Mouse (Mus musculus): Measurements from ENCODE around the gene Nfe2l2.
A peak's percentile ranks its signal among the peaks of the same experiment; 100 is the strongest.
"Not testable (repeated sequence)": the region's sequence is repeated elsewhere in the genome, so short reads cannot be mapped to it uniquely, and the experiment has no call there.

Nfe2l2 gene

DNA sequence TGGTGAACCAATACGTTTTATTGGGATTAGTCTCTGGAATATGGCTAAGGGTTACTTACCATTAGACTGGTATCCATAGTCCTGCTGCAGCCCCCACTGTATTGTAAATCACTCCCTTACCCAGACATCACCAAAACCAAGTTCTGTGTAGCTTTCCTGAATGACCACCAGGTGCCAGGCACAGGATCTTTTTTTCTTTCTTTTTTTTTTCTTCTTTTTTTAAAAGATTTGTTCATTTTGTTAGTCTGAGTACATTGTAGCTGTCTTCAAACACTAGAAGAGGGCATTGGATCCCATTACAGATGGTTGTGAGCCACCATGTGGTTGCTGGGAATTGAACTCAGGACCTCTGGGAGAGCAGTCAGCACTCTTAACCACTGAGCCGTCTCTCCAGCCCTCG lies 8.6 kb upstream of the Nfe2l2 start:
- no peak for DNase-seq (ENCODE audit: low spot score in 2 of 2)

DNA sequence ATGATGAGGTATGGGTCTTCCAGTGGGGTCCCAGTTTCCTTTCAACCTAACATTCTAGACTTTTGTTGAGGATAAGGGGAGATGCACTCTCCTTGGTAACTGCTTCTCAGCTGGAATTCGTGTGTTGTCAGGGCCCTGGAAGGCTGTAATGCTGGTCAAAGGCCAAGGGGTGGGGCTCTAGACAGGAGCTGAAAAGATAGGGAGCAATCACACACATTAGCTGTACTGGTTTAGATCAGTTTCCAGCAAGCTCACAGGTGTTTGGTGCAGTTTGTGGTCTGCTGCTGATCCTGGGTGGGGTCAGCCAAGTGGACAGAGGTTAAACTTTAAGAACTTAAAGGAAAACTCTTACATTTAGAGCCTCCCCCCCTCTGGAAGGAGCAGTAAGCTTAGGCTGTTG lies 3.0 kb upstream of the Nfe2l2 start:
- no peak for DNase-seq (ENCODE audit: low spot score in 2 of 2)

DNA sequence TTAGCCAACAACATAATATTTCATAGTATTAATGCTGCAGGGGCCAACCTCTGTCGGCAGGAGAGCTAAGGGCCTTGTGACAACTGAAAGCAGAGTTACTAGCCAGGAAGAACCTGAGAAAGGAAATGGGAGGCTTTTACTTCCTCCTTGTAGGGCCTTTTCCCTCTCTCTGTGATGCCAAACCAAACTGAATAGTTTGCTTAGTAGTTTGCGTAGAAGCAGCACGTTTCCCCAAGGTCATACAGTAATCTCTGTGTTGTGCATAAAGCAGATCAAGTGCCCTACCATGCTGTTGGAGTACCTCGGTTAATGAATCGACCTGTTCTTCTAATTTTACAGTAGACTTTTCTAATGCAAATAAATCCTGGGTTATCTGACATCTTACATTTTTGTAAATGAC lies 2.0 kb upstream of the Nfe2l2 start:
- DNase-seq (ENCODE audit: low spot score in 2 of 2) = no peak

DNA sequence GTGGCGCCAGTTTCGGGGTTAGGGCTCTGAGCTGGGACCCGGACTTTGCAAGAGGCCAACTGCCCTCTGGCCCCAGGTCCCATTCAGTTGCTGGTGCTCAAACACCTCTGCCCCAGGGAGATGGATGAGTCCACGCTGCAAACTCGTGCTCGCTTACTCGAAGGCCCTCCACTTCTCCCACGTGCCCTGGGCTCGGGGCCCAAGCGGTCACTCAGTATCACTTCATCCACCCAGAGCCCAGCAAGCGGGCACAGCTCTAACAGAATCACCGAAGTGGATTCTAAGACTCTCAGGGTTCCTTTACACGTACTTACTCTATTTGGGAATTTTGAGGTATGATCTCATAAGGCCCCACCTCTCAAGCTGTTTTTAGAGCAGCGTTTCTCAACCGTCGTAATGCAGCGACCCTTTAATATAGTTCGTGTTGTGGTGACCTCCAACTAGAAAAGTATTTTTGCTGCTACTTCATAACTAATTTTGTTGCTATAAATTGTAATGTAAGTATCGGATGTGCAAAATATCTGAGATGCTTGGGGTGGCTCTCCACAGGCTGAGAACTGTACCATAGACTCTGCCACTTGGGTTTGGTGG lies 816 bp upstream of the Nfe2l2 start:
- no peak for DNase-seq (ENCODE audit: low spot score in 2 of 2)

DNA sequence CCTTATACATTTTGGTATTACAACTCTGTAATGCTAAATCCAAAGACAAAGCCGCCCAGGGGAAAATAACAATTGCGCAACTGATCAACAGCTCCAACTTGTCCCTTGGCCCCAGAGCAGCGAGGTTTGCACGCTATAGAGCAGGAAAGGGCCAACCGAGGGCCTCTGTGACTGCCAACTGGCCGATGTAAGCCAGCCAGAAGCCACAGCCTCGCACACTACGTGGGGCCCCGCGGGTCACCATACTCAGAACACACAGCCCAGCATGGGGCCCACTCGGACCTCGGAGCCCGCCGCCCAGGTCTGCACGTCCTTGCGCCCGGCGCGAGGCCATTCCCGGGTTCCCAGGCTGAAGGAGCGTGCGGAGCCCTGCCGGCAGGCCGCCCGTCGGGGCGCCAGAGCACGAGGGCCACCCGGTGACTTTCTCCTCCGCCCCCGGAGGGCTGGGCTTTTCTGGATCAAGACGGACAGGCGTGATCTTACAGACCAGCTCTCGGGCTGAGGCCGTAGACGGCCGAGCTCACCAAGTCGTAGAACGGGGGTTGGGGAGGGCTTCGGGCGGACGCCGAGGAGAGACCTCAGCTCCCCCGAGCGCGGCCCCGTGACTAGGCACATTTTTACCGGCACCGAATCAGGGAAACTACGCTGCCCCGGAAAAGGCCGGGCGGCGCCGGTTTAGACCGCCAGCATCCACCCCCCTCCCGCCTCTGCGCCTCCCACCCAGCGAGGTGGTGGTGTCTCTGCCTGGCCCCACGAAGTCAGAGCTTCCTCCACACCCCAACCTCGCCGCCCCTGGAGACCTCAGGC lies 863 bp downstream of the Nfe2l2 start:
- DNase-seq (ENCODE audit: low spot score in 2 of 2) = peak; percentile 60 to 82

DNA sequence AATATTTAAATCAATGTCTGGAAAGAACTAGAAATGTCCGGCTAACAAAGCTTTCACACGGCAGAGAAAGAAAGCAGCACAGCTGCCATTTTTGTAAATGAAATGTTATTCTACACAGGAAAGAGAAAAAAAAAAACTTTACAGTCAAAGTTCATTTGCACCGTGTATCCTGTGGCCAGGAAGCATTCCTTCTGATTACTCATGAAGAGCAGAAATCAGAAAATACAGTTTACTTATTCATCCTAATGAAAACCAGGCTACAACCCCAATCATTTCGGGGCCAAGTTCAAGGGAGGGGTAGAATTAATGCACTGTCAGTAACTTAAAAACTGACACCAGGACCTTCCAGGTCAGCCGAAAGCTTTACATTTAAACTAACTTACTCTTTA lies 1.9 kb downstream of the Nfe2l2 start:
- no peak for DNase-seq (ENCODE audit: low spot score in 2 of 2)

DNA sequence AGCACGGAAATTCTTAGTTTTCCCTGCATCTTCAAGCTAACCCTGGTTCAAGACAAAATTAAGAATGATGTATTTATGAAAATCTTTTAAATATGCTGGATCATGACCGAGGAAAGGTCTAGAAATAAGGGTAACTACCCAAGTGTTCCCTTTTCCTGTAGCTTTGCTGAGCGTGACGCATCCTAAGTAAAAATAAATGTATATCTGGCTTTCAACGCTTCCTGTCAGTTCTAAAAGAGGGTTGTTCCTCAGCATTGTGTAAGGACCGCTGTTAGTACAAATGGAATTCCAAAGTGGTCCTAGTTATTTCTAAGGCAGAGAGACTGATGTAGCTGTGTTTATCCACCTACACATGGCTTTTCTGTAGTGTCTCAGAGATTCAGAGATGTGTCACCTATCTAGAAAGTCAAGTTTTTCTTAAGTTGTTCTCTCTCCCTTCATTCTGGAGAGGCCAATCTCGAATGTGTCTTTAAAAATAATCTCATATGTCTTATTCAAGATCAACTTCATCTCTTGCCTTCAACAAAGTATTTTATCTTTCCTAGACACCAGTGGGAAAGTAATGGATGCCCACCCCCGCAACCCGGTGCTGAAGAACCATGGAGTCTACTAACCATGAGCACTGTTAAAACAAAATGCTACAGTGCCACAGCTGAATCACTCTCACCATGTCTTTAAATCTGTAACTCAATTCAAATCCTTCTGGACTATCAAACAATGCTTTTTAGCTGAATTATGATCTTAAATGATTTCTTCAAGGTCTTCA lies 2.4 kb downstream of the Nfe2l2 start:
- DNase-seq (ENCODE audit: low spot score in 2 of 2) = no peak

DNA sequence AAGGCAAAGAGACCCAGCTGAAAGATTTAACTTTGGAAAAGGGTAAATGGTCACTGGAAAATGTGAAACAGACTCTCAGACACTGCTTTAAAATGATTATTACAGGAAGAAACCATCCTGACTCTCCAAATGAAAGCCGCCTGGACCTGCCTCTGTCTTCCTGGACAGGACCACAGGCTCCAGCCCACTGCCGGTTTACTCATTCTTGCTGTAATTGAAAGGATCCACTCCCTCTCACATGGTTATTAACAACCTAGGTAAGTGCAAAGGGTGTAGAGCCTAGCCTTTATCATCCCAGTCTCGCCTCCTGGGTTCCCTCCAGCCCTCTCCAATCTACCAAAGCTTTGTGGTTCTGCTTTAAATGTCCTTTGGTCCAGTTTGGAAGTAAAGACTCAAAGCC lies 3.2 kb downstream of the Nfe2l2 start:
- DNase-seq (ENCODE audit: low spot score in 2 of 2) = no peak

DNA sequence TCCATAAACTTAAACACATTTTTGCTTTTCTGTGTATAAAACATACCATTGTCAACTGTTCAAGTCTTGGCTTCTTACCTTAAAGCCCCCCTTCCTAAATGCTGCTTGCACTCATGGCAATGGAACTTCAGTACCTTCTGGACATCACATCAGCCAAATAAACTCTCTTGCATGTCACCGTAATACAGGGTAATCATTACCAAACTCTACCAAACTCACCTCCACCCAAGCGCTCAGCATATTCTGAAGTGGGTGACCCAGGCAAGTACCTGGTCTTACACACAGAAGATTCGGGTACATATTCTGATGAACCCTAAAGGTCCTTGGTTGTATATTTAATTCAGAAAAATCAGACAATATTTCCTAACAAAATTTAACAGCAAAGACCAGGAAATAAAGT lies 3.9 kb downstream of the Nfe2l2 start:
- DNase-seq (ENCODE audit: low spot score in 2 of 2) = no peak

DNA sequence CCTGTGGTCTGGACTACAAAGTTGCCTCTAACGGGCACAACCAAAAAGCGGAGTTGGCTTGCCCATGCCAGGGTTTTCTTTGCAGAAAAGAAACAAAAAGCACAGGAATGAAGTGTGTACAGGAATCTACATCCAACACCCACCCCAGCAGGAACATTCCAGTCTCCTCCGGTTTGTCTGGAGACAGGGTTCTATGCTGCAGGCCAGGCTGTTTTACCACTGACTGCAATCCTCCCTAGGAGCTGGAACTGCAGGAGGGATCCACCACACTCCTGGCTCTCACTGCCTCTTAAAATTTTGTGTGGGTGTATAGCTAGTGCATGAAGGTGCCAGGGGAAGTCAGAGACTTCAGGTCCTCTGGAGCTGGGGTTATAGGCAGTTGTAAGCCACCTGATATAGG lies 5.6 kb downstream of the Nfe2l2 start:
- no peak for DNase-seq (ENCODE audit: low spot score in 2 of 2)

DNA sequence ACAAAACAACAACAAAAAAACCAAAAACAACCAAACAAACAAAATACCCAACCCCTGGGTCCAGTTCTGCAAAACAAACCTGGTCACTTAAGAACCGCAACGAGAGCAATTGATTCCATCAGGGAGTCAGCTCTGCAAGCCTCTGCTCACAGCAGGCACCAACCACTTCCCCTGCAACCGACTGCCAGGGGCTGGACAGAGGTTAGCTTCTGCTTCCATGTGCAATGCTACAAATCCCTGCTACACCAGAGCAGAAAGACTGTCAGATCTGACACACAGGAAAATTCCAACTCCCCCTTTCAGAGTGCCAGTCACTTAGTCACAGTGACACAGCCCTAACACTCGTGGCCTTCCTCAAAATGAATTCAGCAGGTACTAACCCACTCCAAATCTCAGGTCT lies 6.4 kb downstream of the Nfe2l2 start:
- DNase-seq (ENCODE audit: low spot score in 2 of 2) = no peak

DNA sequence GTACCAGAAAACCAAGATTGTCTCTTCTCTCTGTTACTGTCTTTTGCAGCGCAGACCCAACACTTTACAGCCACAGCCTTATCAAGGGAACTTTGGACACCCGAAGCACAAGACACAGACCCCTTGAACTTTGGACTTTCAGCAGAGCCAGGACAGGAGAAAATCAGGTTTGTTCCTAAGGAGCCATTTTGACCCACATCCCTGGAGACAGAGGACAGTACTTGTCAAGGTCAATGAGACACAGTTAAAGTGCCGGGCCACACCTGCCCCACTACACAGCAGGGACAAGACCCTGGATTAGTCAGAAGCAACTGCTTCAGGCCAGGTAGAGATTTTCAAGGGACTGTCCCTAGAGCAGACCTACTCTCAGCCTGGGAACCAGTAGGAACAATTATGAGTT lies 7.2 kb downstream of the Nfe2l2 start:
- DNase-seq (ENCODE audit: low spot score in 2 of 2) = no peak

DNA sequence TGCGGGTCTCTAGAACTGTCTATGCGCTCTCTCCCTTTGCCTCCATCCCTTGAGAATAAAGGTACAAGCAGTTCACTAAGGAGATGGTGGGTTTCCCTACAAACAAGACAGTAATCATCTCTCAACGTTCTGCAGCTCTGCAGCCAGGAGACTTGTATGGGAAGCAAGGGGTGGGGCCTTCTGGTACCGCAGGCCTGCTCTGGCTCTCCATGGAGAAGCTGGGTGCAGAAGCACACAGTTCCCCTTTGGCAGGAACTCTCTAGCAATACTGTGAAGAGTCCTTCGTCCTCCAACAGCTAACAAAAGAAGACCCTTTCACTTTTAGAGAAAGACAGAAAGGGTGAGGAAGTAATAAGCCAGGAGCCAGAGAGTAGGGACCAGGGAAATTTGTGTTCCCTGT lies 8.1 kb downstream of the Nfe2l2 start:
- DNase-seq (ENCODE audit: low spot score in 2 of 2) = no peak

DNA sequence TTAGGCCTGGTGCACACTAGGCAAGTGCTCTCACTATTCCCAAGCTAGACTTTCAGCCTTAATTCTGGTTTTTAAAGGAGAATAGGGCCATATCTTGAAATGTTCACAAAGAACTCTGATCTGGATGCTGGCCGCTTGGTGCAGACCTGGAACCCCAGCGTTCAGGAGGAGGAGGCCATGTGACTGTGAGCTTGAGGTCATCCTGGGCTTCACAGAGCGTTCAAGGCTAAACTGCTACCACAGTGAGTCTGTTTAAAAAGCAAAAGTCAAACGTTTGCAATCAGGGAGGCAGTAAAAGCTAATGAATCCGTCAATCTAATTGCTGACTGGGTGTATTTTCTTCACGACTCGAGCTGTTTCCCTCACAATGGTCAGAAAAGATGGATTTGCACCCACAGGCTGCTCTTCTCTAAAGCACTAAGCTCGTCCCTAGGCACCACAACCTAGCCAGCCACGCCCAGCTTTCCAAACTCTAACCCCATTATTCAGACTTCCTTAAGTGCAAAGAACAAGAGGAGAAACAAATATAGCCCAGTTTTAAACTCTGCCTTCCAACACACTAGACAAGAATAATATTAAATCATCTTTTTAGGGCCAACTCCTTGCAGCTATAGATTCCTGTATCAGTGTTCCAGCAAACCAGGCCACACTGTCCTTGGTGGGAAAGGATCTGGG lies 8.6 kb downstream of the Nfe2l2 start:
- no peak for DNase-seq (ENCODE audit: low spot score in 2 of 2)

DNA sequence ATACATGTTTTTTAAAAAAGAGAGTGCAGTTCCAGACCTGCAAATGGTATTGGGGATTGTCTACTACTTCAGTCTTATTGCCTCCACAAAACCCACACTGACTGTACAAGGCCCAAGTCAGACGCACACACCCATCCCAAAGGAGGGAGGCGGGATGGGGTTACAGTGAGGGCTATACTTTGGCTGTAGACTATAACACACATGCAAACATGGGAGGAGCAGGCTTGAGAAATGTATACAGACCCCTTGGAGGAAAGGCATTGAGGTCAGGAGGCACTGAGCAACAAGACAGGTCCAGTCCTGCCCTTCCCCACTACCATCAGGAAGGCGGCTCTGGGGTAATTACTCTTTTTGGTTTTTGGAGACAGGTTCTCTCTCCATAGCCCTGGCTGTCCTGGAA lies 9.5 kb downstream of the Nfe2l2 start:
- DNase-seq (ENCODE audit: low spot score in 2 of 2) = not testable (repeated sequence)

DNA sequence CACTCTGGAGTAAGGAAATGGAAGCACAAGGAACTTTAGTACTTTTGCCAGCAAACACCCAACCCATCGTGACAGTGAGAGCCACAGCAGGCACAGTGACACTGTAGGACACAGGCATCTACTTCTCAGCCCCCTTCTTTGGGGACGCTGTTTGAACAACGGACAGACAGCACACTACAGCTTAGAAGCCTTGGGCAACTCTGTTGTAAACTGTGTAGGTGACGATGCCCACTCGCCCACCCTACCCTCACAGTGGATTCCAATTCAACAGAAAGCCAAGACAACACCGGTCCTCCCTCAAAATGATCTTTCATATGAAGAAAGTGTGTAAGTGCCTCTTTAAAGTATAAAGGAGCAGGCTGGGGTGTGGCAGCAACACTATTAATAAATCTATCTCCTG lies 12.1 kb downstream of the Nfe2l2 start:
- DNase-seq (ENCODE audit: low spot score in 2 of 2) = no peak

DNA sequence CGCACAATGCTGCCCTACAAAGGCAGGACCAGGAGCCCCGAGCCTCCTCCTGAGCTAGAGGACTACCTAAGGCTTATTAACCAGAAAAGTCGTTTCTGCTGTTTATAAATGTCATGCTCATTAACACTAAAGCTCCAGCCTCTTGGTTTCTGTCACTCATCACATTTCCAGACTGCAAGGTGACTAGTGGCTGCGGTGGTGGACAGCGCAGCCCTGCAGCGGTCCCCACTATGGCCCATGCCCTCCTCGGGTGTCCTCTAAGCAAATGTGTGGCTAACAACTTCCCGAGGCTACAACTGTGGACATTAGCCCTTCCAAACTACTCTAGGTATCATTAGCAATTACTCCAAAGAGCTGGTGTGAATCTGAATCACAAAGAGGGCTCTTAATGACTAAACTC lies 13.1 kb downstream of the Nfe2l2 start:
- DNase-seq (ENCODE audit: low spot score in 2 of 2) = no peak

DNA sequence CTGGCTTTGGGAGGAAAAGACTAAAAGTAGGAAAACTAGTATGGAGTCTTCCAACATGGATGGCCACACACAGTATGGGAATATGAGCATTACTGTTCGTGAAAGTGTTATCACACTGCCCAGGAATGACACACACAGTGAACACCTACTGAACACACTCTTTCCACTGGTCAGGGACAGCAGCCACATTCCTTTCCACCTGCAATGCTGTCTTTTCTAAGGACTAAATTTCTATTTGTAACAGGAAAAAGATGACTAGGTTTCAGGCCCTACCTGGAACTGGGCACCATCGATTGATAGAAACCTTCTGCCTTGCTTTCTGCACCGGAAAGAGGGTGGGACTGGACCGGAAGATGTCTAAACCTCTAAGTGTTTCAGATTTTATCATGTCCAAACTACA lies 13.8 kb downstream of the Nfe2l2 start:
- no peak for DNase-seq (ENCODE audit: low spot score in 2 of 2)

DNA sequence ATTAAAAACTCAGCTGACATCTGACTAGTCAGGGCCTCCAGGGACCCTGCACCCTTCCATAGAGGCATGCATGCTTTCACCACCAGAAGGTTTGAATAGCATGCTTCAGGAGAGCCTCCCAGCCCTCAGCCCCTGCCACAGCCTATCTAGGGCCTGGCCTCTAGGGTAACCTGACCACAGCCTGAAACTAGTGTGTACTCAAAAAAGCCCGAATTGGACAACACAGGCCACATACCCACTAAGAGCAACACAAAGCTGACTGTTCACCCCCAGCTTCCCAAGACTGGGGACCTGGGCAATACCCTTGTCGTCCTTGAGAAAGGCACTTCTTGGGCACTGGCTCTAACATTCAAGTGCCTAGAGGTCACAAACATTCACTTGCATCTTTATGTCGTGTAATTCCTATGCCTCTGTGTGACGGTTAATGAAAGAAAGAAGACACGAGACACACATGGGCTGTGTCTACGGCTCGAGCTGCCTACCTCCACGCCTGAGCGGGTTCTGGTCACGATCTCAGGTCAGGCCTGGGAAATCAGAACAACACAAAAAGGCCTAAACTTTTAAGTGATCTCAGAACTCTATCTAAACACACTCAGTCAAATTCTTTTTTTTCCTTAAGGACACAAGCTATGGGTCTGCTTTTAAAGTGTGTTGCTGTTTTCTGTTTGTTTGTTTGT lies 14.8 kb downstream of the Nfe2l2 start:
- no peak for DNase-seq (ENCODE audit: low spot score in 2 of 2)

DNA sequence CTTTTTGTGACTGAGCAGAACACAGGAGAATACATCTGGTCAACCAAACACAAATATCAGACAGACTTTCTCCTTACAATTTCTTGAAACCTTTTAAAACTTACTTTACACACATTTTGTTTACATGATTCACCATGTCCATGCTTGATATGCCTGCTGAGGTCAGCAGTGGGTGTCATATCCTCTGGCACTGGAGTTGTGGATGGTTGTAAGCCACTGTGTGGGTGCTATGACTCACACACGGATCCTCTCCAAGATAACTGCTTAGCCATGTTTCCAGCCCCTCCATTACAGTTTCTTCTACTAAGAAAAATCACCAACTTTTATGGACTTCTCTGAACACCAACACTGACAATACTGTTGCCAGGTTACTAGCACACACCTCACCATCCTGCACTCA lies 15.5 kb downstream of the Nfe2l2 start:
- no peak for DNase-seq (ENCODE audit: low spot score in 2 of 2)

DNA sequence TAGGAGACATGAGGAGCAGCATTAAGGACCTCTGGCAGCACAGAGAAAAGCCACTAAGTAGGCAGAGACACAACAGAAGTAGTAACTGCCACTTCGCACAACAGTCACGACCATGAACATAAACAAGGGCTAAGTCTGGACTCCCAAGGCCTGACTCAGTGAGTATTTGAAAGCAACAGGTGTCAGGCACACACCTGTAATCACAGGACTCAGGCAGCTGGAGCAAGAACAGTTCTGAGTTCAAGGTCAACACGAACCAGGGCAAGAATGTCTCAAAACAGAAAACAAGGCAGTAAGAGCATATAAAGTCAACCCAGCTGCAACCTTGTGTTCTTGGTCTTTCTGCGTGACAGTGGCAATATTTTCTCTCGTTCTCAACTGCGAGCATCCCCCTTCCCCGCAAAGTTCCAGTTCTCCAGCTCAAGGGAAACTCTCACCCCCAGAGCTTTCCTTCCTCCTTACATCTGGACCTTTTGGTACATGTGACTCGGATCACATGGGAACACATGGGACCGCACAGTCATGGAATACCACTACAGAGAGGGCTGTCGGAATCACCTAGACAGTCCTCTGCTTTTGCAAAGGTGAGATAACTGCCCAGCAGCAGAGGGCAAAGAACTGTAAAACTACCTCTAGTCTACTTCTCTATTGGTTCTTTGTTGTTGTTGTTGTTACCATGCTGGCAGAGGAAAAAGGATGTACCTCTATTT lies 17.2 kb downstream of the Nfe2l2 start:
- no peak for DNase-seq (ENCODE audit: low spot score in 2 of 2)

All from cerebellum, postnatal 4 days (tissue).